Mouse (Mus musculus) thymus, adult 2 months (tissue): Measurements from ENCODE around the gene Rdh16f2.

Experiments
- CTCF ChIP-seq: fragments of 200-500 bp; IDR thresholded peaks from 2 replicates; pipeline ENCODE4 v1.5.1; 2012; ENCODE audit warnings: mild to moderate bottlenecking, control low read depth, low read length, moderate library complexity, borderline replicate concordance; ENCODE audit not compliant: control insufficient read depth, poor library complexity, insufficient read depth; ENCODE audit errors: extremely low read depth
- POLR2A ChIP-seq: fragments of 200-500 bp; IDR thresholded peaks from 2 replicates; pipeline ENCODE4 v1.6.1; 2012; ENCODE audit warnings: mild to moderate bottlenecking, low read length, control low read depth, moderate library complexity; ENCODE audit not compliant: control insufficient read depth, poor library complexity, insufficient read depth; ENCODE audit errors: extremely low read depth

GRCm38 (mm10) chr10:127903116-127903515 lies 36.8 kb downstream of the Rdh16f2 start:
- TF ChIP-seq POLR2A = no peak
- no peak for TF ChIP-seq CTCF
